34 mouse cellular contexts compared by ENCODE assay signal in genomic region chr5:90504742-90505141, GRCm38 (mm10). TPM values are rescaled to one million over a fixed set of nuclear protein-coding genes. Genes with fewer than 3 reads are reported as not detected.
A peak's percentile ranks its signal among the peaks of the same experiment; 100 is the strongest.
DNase-seq lines count a peak whose midpoint lies in the region; ATAC-seq and TF ChIP-seq lines count a peak whose summit lies in the region.
"Had no signal": no experiment of that assay in that cellular context is flagged by ENCODE, and none has a peak within 500 bp of the region (broad histone marks: within the 10 kb centered on the region; RNA-seq: fewer than 3 reads in every experiment).

No protein-coding gene starts in this region.

- H3K9me3 ChIP-seq in G1E (replicated peaks): no peaks in the 10 kb centered on the region
- H3K9me3 ChIP-seq: embryonic facial prominence, embryonic 13.5 days; forebrain, embryonic 15.5 days; hindbrain, embryonic 13.5 days; kidney, embryonic 15.5 days; limb, embryonic 10.5 days; liver, embryonic 15.5 days; lung, embryonic 15.5 days had no signal

- 62% methylated on average over 11 of the region's 11 CpGs for WGBS in heart, adult 2 months

- TF ChIP-seq EP300 in heart, adult 2 months (IDR thresholded peaks at IDR 0.05; ENCODE audit: insufficient read depth, low read depth, low read length): no peak

- H3K4me1 ChIP-seq in G1E (ENCODE audit: insufficient read depth, low read depth, low read length): 0 out of 2 replicates have a peak, but pooled peaks cover 4% of the 10 kb centered on the region
- H3K4me1 ChIP-seq in heart, adult 2 months (ENCODE audit: control insufficient read depth, insufficient read depth, low read length): no peaks in the 10 kb centered on the region
- H3K4me1 ChIP-seq: embryonic facial prominence, embryonic 13.5 days; forebrain, embryonic 15.5 days; limb, embryonic 10.5 days; liver, embryonic 15.5 days; lung, embryonic 15.5 days had no signal

- no peaks in the 10 kb centered on the region for H3K36me3 ChIP-seq in G1E (replicated peaks)
- no peaks in the 10 kb centered on the region for H3K36me3 ChIP-seq in splenic B cell, adult 2 months (ENCODE audit: control insufficient read depth, insufficient read depth, low read length, poor library complexity, severe bottlenecking)
- no peaks in the 10 kb centered on the region for H3K36me3 ChIP-seq in heart, adult 2 months (ENCODE audit: control insufficient read depth, insufficient read depth, low read length)
- H3K36me3 ChIP-seq: embryonic facial prominence, embryonic 13.5 days; forebrain, embryonic 15.5 days; hindbrain, embryonic 13.5 days; kidney, embryonic 15.5 days; limb, embryonic 10.5 days; liver, embryonic 15.5 days; lung, embryonic 15.5 days had no signal

- no peak for TF ChIP-seq POLR2A in heart, adult 2 months (IDR thresholded peaks at IDR 0.05; ENCODE audit: insufficient read depth, low read depth, low read length)

- no peak overlapping the region for H3K27ac ChIP-seq in heart, adult 2 months
- H3K27ac ChIP-seq: embryonic facial prominence, embryonic 13.5 days; forebrain, embryonic 15.5 days; hindbrain, embryonic 13.5 days; kidney, embryonic 15.5 days; left cerebral cortex, adult 2 months; limb, embryonic 10.5 days; liver, embryonic 15.5 days; lung, embryonic 15.5 days had no signal

- H3K4me3 ChIP-seq in G1E (ENCODE audit: low read depth, low read length): no peak overlapping the region
- H3K4me3 ChIP-seq in heart, adult 2 months: no peak overlapping the region
- H3K4me3 ChIP-seq: embryonic facial prominence, embryonic 13.5 days; erythroblast, embryonic 14.5 days; forebrain, embryonic 15.5 days; hindbrain, embryonic 13.5 days; kidney, embryonic 15.5 days; left cerebral cortex, adult 2 months; limb, embryonic 10.5 days; liver, embryonic 15.5 days; lung, embryonic 15.5 days had no signal

- H3K9ac ChIP-seq in heart, adult 2 months (ENCODE audit: low read depth, low read length): no peak overlapping the region
- H3K9ac ChIP-seq: embryonic facial prominence, embryonic 13.5 days; forebrain, embryonic 15.5 days; hindbrain, embryonic 13.5 days; kidney, embryonic 15.5 days; liver, embryonic 15.5 days; lung, embryonic 15.5 days had no signal

- H3K79me2 ChIP-seq in heart, adult 2 months (replicated peaks; ENCODE audit: control insufficient read depth, insufficient read depth, low read length): no peaks in the 10 kb centered on the region

- ATAC-seq in G1E (ENCODE audit: extremely low read depth, insufficient number of reproducible peaks, low FRiP score, poor library complexity, severe bottlenecking): peak; percentile 49; the same call in 1 of the 2 replicates
- peak; percentile 90 to 94 for ATAC-seq in hematopoietic stem cell, adult 5-6 weeks (replicated peaks in 1 of 2; ENCODE audit: insufficient read depth in 1 of 2, low FRiP score in 2 of 2, low TSS enrichment in 1 of 2, low read depth in 1 of 2, poor library complexity in 2 of 2, severe bottlenecking in 2 of 2)
- ATAC-seq: forebrain, embryonic 15.5 days had no signal

- TF ChIP-seq CTCF in G1E (IDR thresholded peaks at IDR 0.05; ENCODE audit: low read depth, low read length): no peak
- no peak for TF ChIP-seq CTCF in heart, adult 2 months (IDR thresholded peaks at IDR 0.05)

- peaks cover 7% of the 10 kb centered on the region; the same call in 1 of the 2 replicates for H3K27me3 ChIP-seq in G1E (ENCODE audit: insufficient read depth, low read length)
- H3K27me3 ChIP-seq in splenic B cell, adult 2 months (ENCODE audit: control insufficient read depth, insufficient read depth, low read length, poor library complexity, severe bottlenecking): no peaks in the 10 kb centered on the region
- no peaks in the 10 kb centered on the region for H3K27me3 ChIP-seq in heart, adult 2 months (ENCODE audit: control insufficient read depth, insufficient read depth, low read length)
- H3K27me3 ChIP-seq: embryonic facial prominence, embryonic 13.5 days; forebrain, embryonic 15.5 days; hindbrain, embryonic 13.5 days; kidney, embryonic 15.5 days; liver, embryonic 15.5 days; lung, embryonic 15.5 days had no signal

- peak; percentile 19 for DNase-seq in 3134 (ENCODE audit: extremely low read depth, insufficient read length, low spot score)
- DNase-seq in G1E (ENCODE audit: low spot score): no peak
- peak; percentile 5 for DNase-seq in splenic B cell, adult 2 months (ENCODE audit: low read depth, low spot score)
- DNase-seq in heart, adult 2 months: no peak
- no peak for DNase-seq in left cerebral cortex, adult 9 months (ENCODE audit: low spot score in 2 of 2)
- DNase-seq in spleen, postnatal 14 days (ENCODE audit: low spot score in 2 of 2): no peak
- DNase-seq: adrenal gland, postnatal 14 days; cerebellum, adult 9-10 months; gastrocnemius, postnatal 14 days; kidney, adult 11 months; kidney, postnatal 4 days; layer of hippocampus, adult 9-11 months; liver; lung, postnatal 36 days; right cerebral cortex, adult 18-20 months; thymus, postnatal 4 days had no signal

- intact Hi-C loops in heart, adult 2 months (cut with DNase I): no loop called here

RNA-seq across cellular contexts. Expression of gene Afm, which starts 14.0 kb away (rescaled TPM):
- total RNA-seq in G1E (2014; fragmentation: Nextera tagmentation): not detected in 2 replicates
- 0.06 TPM in 1 of 2 replicates, not detected in the other for total RNA-seq in G1E (2017)
- not detected in 2 replicates for polyA plus RNA-seq in G1E (2012)
- 0.15 and 0.25 TPM in 2 replicates for total RNA-seq in hematopoietic stem cell, adult 5-6 weeks (2017)
- total RNA-seq in heart, adult 2 months (2021): not detected
- 0.23 TPM in 1 of 2 replicates, not detected in the other for polyA plus RNA-seq in heart, adult 2 months (2012; rRNA removed)
- total RNA-seq: gastrocnemius, postnatal 14 days; heart, adult 8-10 months; heart, postnatal 25 days; left cerebral cortex, adult 2 months; midbrain, postnatal 0 days had no signal
- polyA plus RNA-seq: brain, embryonic 14.5 days; C2C12; embryonic facial prominence, embryonic 13.5 days; erythroblast, embryonic 14.5 days; forebrain, embryonic 15.5 days; heart, embryonic 14.5 days; hindbrain, embryonic 13.5 days; limb, embryonic 10.5 days; midbrain, embryonic 11.5 days; midbrain, postnatal 0 days; neural tube, embryonic 14.5 days had no signal

RNA-seq across cellular contexts. Expression of gene Afp, which starts 14.2 kb away (rescaled TPM):
- not detected in 2 replicates for total RNA-seq in G1E (2014; fragmentation: Nextera tagmentation)
- 1.7 TPM in 2 replicates for total RNA-seq in G1E (2017)
- polyA plus RNA-seq in G1E (2012): not detected in 2 replicates
- total RNA-seq in hematopoietic stem cell, adult 5-6 weeks (2017): 1.8 and 5.0 TPM in 2 replicates
- total RNA-seq in heart, adult 2 months (2021): not detected
- polyA plus RNA-seq in heart, adult 2 months (2012; rRNA removed): not detected in 2 replicates
- total RNA-seq: gastrocnemius, postnatal 14 days; heart, adult 8-10 months; heart, postnatal 25 days; midbrain, postnatal 0 days had no signal
- polyA plus RNA-seq: forebrain, embryonic 15.5 days; midbrain, embryonic 11.5 days had no signal

RNA-seq across cellular contexts. Expression of gene Alb, which starts 44.0 kb away (rescaled TPM):
- total RNA-seq in G1E (2014; fragmentation: Nextera tagmentation) (not detected in 2 replicates), G1E (2017) (0.17 TPM in 1 of 2 replicates, not detected in the other)
- not detected in 2 replicates for polyA plus RNA-seq in G1E (2012)
- total RNA-seq in hematopoietic stem cell, adult 5-6 weeks (2017): not detected in 2 replicates
- total RNA-seq in heart, adult 2 months (2021): not detected
- 0.59 and 26.7 TPM in 2 replicates for polyA plus RNA-seq in heart, adult 2 months (2012; rRNA removed)
- total RNA-seq: heart, postnatal 25 days; left cerebral cortex, adult 2 months had no signal
- polyA plus RNA-seq: C2C12; forebrain, embryonic 15.5 days; limb, embryonic 10.5 days; midbrain, embryonic 11.5 days had no signal

RNA-seq across cellular contexts. Expression of gene 5830473C10Rik, which starts 56.2 kb away (rescaled TPM):
- total RNA-seq in G1E (2014; fragmentation: Nextera tagmentation): not detected in 2 replicates
- 0.12 TPM in 1 of 2 replicates, not detected in the other for total RNA-seq in G1E (2017)
- not detected in 2 replicates for polyA plus RNA-seq in G1E (2012)
- total RNA-seq in hematopoietic stem cell, adult 5-6 weeks (2017): not detected in 2 replicates
- total RNA-seq in heart, adult 2 months (2021): not detected
- not detected in 2 replicates for polyA plus RNA-seq in heart, adult 2 months (2012; rRNA removed)
- total RNA-seq: gastrocnemius, postnatal 14 days; heart, adult 8-10 months; heart, postnatal 25 days; midbrain, postnatal 0 days had no signal
- polyA plus RNA-seq: C2C12; embryonic facial prominence, embryonic 13.5 days; erythroblast, embryonic 14.5 days; forebrain, embryonic 15.5 days; heart, embryonic 14.5 days; hindbrain, embryonic 13.5 days; limb, embryonic 10.5 days; midbrain, embryonic 11.5 days; neural tube, embryonic 14.5 days had no signal

Comparison
In these comparisons a context has a peak if more than half of its experiments do, and no peak if none do; other contexts are left out.
1. DNase-seq: peak in 3134 (single experiment) and splenic B cell, adult 2 months (single experiment); none in G1E (single experiment), heart, adult 2 months (0 of 2), left cerebral cortex, adult 9 months (0 of 2) and spleen, postnatal 14 days (0 of 2).